Mouse (Mus musculus) thymus, postnatal 14 days (tissue): Measurements from ENCODE around the gene Gng13.
"Not testable (repeated sequence)": the region's sequence is repeated elsewhere in the genome, so short reads cannot be mapped to it uniquely, and the experiment has no call there.

Source experiments
- DNase-seq: peaks from one replicate; pipeline ENCODE4 v3.0.0; 2021

Gene Gng13

DNA sequence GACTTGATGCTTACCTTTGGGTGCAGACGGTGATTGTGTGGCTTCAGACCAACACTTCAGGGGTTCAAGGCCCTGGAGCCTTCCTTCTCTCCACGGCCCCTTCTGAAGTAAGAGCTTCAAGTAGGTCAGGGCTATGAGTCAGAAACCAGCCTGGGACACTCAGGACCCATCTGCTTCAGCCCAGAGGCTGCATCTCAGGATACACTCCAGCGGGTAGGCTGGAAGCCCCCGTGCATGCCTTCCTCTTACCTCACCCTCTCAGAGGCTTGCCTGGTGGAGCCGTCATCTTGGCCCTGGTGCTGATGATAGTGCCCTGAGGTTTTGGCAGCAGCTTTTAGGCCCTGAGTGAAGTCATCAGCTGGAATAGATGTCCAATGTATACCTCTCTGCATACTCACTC, 18.3 kb downstream of the Gng13 start:
- DNase-seq: no peak

DNA sequence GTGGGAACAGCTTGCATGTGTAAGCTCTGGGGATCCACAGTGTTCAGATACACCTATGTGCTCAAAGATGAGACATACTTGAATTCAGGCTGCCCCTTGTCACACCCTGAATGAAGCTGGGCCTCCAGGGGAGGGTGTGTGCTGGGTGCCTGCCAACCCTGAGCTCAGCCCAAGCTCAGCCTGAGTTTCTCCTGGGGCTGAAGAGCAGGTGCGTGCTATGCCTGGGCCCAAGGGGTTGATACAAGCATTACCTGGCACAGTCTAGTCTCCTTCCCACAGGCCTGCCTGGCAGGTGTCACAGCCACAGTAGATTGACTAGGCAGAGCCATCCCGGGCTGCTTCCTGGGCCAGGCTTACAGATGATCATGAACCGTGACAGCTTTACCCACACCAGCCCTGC, 18.8 kb downstream of the Gng13 start, which contains the start of gene Mslnl:
Gene Mslnl, plus strand, starts transcription at position 298 of the 400 bp plus-strand sequence.
- no peak for DNase-seq

DNA sequence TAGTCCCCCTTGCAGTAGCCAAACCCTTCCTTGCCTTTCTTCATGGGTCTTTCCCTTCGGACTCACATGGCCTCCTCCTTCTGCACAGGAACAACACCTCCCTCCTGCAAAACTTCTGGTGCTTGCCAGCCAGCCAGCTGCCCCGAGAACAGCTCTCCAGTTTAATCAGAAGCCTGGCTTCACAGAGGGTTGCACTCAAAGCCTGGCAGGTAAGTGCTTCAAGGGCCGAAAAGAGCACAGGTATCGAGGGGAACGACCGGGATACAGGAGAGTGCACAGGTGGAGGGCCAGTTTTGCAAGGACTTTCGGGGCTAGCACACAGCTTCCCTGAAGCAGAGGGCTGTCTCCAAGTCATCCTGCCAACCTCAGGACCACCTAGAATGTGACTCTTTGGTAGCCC, 21.9 kb downstream of the Gng13 start:
- no peak for DNase-seq

DNA sequence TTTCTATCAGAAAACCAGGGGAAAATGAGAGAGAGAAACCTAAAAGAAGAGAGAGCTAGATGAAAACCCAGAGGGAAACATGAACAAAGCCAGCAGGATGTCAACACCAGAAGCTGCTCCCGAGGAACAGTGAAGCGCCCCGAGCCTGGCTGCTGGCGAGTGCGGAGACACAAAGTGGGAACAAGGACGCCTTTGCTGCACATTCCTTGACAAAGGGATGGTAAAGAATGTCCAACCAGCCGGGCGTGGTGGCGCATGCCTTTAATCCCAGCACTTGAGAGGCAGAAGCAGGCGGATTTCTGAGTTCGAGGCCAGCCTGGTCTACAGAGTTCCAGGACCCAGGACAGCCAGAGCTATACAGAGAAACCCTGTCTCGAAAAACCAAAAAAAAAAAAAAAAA, 24.5 kb downstream of the Gng13 start:
- not testable (repeated sequence) for DNase-seq

DNA sequence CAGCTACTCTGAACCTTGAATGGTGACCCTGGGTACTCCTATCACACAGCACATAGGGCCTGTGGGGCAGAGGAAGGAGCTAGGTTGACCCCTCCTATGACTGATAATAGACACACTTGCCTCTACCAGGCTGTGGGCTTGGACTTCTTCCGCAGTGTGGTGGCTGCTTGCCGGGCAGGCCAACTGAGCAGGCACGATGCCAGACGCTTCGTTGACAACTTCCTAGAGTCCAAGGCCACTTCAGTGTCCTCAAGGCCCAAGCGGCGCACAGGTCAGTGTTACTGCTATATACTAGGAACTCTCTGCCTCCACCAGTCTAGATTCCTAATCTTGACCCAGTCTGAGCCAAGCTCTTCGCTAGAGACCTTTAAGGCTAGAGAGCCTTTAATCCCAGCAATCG, 26.9 kb downstream of the Gng13 start:
- no peak for DNase-seq

DNA sequence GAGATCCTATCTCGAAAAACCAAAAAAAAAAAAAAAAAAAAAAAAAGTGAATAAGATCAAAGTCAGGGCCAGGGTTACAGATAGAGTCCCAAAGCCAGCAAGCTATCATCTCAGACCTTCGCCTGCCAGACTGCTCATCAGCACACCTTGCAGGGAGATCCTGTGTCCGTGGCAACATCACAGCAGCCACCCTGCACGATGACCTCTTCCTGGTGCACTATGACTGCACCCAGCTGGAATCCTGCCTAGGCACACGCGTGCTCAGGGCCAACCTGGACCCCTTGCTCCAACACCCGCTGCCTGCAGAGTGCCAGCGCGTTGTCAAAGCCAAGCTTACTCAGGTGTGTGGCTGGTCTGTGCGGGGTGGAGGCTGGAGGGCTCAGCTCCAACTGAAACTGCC, 27.3 kb downstream of the Gng13 start:
- no peak for DNase-seq

DNA sequence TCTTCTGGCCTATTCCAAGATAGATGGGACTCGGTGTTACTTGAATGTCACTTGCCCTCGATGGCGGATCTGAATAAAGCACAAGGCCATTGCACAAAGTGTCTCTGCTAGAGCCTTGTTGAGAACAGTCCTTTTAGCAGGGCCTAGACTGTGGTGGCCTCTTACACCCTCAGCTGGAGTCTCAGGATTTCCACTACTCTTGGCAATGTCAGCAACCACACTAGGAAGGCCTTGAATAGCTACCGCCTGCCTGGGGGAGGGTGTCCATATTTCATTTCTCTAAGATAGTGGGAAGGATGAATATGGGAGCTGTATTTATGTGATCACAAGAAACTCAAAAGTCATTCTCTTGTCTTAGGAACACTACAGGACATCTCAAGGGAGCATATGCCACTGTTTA, 31.3 kb downstream of the Gng13 start:
- no peak for DNase-seq

DNA sequence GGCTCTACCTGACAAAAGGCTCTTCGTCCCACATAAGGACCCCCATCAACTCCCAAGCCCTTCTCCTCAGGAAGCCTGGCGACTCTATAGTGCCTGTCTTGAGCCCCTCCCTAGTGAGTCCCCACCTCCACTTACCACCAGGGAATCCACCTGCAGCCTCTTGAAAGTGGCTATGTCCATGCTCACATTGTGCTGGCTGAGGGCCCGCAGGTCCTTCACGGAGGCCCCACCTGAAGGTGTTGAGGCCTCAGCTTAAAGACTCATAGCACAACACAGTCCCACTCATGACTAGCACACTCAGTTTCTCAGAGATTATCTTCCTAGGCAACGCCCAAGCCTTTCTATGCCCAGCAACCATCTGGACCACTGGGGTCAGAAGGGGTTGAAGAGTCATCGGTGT, 32.3 kb downstream of the Gng13 start:
- no peak for DNase-seq

DNA sequence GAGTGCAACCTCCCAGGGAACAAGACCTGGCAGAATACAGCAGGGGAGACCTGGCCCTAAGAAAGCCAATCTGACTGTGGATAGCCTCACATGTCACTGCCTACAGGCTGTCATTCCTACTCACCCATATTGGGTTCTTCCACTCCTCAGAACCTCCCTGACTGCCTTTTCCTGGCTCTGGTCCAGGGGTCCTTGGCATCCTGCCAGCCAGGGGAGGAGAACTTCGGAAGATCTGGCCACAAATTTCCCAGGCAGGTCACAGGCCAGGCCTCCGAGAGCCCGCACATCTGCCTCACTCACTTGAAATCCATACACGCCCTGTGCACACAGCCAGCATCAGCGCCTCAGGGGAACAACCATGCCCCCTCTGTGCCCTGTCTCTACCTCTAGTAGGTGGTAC, 34.5 kb downstream of the Gng13 start:
- DNase-seq: no peak

DNA sequence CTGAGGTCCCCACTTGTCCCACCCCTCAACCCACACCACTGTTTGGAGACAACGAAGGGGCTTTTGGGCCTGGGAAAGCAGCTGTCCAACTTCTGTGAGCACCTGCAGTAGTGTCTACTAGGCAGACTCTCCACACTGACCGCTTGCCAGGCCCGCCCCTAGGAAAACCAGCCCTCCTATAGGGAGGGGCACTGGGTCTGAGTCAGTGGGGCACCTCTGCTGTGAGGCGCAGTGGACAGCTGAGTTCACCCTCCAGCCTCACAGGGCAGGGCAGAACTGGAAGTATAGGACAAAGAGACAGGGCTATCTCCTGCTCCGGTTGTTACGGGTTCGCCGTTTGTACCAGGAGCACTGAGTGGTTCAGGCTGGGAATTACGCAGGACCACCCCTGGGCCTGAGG, 37.3 kb downstream of the Gng13 start, which contains the start of gene Msln:
Gene Msln, minus strand, starts transcription at position 138 of the 400 bp plus-strand sequence.
- no peak for DNase-seq

DNA sequence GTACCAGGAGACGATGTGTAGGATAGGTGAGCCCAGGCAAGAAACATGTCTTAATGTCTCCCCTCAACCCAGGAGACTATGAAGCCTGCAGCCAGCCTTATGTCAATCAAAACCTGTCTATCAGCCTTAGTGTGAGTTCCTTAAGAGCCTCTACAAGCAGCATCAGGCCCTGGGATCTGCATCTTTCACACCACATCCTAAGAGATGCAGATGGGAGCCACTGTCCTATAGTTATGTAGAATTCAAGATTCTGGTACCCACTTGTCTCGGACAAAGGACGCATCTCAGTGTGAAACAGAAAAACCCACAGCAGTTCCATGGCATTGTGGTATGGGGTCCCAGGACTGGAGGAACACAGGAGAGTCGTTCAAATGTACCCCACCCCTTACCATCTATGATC, 38.1 kb downstream of the Gng13 start:
- DNase-seq: no peak

DNA sequence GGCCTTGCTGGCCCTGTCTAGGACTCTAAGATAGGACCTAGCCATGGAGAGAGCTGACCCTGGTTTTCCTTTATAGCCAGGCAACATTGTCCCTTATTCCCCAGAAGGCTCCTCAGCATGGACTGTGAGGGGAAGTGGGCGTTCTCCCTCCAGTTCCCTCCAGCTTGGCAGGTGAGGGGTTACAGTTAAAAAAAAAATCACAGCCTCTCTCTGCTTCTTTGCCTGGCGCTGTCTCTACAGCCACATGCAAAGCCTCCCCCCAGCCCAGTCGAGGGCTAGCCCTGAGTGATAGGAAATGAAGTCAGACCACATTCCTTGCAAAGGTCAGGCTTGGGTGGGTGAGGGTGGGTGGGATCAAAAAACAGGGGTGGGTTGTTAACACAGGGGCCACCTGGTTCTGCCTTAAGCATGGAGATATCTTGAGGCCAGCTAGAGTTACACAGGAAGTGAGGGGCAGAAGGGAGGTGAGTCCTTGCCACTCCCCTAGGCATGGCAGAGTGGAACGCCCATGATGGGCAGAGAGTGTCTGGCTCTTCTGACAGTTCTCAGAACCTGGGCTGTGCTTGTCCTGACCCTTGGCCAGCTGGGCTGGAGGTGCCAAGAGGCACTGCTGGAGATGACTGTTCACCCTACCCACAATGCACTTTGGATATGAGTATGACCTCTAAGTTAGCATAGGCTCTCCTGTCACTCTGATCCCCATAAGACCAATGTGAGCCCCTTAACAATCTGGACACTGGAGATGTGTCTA, 38.8 kb downstream of the Gng13 start:
- DNase-seq: no peak

DNA sequence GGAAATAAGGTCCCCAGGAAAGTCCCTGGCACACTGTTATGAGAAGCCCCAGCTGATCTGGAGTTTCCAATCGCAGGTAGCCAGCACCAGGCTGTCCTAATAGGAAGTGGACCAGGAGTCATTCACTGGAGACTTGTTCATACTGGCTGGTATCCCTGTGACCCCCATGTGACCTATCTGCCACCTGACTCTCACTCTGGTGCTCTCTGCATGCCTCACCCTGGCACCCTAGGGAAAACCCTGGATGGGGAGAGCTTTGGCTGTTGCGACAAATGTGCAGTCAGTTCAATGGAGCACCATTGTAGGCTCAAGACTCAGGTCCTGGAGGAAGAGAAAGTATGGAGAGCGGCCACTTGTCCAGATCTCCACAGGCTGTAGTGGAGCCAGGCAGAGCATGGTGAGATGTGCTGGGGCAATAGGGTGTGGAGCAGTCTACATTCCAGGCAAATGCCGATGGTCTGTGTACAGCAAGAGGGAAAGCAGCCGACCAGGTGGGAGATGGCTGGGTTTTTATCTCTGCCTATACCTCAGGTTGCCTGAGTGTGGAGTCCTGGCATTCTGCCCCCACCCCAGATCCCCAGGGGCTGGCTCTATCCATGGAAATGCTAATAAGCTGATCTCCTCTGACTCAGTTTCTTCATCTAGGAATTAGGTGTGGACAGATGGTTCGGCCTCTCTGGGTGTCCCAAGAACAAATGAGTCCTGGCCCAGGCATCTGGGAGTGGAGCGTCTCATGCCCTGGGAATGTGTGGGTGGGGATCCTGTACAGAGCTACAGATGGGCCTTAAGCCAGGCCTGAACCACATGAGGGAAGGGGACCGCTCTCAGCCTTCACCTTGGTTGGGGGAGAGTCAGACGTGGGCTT, 39.6 kb downstream of the Gng13 start:
- DNase-seq: no peak

DNA sequence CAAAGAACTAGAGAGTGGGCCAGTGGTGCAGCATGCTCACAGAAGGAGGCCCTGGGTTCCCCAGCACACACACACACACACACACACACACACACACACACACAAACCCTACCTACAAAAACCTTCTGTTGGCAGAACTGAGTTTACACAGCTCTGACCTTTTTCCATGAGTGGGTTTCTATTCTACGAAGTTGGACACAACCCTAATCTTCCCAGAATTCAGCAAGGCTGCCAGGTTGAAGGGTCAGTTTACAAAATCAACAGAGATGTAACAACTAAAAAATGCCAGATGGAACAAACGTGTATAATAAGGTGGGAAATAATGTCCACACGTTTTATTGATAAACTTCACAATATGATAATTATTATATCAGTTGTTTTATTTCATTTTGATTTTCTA, 40.7 kb downstream of the Gng13 start:
- DNase-seq: no peak

DNA sequence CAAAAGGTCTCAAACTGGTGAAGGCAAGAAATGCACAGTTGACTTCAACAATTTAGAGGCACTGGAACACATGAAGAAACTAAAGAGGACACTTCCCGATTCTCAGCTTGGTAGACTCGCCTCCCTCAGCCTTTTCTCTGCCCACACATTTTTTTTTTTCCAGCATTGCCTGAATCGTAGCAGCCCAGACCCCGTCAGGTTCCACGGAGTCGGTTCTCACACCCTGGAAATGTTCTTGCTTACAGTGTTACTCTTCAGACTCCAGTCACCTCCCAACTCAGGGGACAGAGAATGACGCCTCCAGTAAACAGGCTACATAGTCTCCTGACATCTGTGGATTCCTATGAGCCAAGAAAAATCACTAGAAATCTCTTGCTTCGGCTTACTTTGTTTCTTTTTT, 43.2 kb downstream of the Gng13 start:
- no peak for DNase-seq

DNA sequence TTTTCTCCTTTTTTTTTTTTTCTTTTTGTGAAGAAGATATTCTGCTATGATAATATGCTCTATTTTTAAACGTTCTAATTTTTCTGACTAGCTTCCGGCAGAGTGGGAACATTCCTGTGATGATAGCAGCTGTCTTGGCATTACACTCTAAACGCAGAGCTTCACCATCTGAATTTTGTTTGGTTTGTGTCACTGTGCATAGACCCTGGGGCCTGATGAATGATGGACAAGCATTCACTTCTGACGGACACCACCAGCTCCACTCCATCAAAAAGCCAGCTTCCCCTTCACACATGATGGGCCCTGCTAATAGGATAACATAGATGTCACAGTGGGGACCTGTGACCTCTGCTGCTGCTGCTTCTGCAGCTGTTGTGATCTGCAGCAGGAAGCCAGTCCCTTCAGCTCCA, 44.6 kb downstream of the Gng13 start:
- no peak for DNase-seq

DNA sequence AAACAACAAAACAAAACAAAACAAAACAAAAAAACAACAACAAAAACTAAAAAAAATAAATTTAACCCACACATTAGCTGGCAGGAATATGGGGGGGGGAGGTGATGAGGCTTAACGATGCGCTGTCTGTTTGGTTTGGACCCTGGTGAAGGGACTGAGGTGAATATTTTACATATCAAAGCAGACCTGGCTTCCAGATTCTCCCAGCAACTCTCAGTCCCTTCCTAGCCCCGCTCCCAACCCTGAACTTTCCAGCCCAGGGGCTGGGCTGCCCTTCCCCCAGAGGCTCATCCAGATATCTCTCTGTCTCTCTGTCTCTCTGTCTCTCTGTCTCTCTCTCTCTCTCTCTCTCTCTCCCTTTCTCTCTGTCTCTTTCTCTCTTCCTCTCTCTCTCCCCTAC, 45.6 kb downstream of the Gng13 start:
- DNase-seq: no peak

DNA sequence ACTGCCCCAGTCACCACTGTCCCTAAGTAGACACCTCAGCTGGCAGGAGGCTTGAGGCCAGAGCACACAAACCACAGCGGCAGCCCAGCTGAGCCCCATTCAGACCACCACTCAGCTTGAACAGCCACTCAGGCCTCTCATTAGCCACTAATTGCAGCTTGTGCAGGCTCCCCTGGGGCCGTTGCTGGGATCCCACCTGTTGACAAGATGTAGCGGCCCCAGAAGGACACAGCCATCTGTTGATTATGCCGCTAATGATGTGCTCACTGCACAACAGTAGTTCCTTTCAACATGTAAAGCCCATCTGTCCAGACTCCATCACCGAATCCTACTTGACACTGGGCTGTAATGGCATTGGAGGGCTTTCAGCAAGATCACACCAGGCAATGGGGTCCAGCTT, 48.9 kb downstream of the Gng13 start:
- no peak for DNase-seq
